Mouse (Mus musculus): ENCODE measurements around the gene Lmod2. TPM values are rescaled to one million over a fixed set of nuclear protein-coding genes. Genes with fewer than 3 reads are reported as not detected.

Lmod2 gene
- polyA plus RNA-seq, 3 experiments from 2014 or later, result not detected

GRCm38 (mm10) chr6:24602993-24603392 lies 5.4 kb downstream of the Lmod2 start:
- ATAC-seq, result no peak

- ATAC-seq, result no peak
Observed at GRCm38 (mm10) chr6:24604289-24604688, 6.7 kb downstream of the Lmod2 start.

DNA sequence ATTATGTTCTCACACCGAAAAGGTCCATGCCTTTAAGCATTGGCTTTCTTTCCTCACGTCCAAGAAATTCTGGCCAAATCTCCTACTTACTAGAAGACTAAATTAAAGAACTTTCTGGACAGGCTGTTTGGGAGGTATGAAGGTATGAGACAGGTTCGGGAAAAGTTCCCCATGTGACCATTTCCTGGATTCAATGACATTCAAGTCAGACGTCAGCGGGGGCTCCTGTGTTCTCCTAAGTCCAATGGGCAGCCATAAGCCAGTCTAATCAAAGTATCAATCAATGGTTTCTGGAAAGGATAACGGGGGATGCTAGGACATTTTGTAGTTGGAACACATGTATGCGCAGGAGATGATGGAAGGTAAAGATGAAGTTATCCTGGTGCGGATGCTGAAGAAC lies 8.1 kb downstream of the Lmod2 start:
- no peak for ATAC-seq

- ATAC-seq, result no peak
Observed at GRCm38 (mm10) chr6:24606512-24606911, 8.9 kb downstream of the Lmod2 start.

DNA sequence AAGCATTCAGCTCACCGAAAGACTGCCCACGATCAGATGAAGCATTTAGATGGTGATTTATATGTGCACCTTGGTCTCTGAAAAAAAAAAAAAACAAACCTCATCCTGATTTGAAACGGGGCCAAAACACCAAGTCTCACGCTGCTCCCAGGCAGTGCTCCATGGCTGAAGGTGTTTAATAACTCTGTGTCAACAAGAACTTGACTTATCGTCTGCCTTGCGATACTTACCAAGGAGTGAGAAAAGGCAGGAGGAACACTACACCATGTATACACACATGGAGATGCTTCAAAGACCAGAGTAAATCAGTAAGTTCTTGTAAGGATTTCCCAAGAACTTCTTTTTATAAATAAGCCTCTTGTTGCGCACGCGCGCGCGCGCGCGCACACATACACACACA lies 10.0 kb downstream of the Lmod2 start:
- no peak for ATAC-seq

GRCm38 (mm10) chr6:24608129-24608528 lies 10.6 kb downstream of the Lmod2 start:
- ATAC-seq, result no peak

- no peak for ATAC-seq
Observed at GRCm38 (mm10) chr6:24608682-24609081, 11.1 kb downstream of the Lmod2 start.

- no peak for ATAC-seq
Observed at GRCm38 (mm10) chr6:24609531-24609930, 12.0 kb downstream of the Lmod2 start.

DNA sequence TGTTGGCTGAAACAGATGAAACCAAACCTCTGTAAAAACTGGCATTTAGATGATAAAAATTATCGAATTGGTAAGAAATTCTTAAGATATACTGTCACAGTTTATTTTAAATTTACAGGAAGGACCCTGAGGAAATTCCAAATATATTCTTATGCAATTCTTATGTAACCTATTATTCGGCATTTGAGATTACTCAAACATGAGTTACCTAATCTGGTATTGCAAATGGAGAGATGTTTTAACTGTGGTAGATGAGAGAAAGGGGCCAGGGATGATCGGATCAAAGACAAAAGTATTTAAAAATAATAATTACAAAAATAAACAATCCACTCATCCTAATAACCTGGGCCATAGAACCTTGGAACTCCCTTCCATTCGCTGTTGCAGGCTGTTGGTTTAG lies 12.8 kb downstream of the Lmod2 start:
- ATAC-seq, result no peak

- ATAC-seq, result no peak
Observed at GRCm38 (mm10) chr6:24612074-24612755, 14.7 kb downstream of the Lmod2 start.

DNA sequence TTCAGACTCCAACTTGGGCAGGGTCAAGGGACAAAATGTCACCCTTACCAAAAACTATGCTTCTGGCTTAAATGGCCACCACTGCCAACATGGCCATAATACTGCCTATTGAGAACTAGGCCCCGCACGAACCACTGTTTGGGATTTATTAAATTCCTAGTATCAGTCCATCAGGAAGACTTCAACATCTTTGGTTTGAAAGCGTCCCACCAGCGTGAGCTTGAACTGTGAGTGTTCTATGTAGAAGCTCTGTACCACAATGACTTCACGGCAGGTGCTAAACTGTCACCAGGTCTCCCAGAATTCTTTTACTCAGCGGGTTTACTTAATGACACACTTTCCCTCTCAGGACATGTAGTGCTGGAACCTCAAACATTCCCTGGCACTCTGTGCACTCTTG lies 15.8 kb downstream of the Lmod2 start:
- no peak for ATAC-seq

DNA sequence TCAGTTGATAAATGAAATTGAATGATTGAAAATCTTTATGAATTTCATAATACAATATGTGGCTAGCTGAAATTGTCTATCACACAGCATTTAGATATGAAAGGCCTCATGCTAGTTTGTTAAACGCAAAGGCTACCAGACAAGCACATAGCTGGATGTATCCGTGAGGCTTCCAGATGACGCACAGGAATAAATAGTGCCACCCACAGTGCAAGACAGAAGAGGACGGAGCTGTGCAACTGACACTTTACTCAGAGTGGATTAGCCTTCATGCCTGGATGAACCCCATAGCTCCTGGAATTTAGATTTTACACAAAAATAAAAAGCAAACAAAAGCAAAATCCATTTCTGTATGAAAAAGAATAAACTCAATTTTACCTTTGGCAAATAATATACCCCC lies 16.4 kb downstream of the Lmod2 start:
- no peak for ATAC-seq

- ATAC-seq, result no peak
Observed at GRCm38 (mm10) chr6:24616746-24617145, 19.2 kb downstream of the Lmod2 start.

DNA sequence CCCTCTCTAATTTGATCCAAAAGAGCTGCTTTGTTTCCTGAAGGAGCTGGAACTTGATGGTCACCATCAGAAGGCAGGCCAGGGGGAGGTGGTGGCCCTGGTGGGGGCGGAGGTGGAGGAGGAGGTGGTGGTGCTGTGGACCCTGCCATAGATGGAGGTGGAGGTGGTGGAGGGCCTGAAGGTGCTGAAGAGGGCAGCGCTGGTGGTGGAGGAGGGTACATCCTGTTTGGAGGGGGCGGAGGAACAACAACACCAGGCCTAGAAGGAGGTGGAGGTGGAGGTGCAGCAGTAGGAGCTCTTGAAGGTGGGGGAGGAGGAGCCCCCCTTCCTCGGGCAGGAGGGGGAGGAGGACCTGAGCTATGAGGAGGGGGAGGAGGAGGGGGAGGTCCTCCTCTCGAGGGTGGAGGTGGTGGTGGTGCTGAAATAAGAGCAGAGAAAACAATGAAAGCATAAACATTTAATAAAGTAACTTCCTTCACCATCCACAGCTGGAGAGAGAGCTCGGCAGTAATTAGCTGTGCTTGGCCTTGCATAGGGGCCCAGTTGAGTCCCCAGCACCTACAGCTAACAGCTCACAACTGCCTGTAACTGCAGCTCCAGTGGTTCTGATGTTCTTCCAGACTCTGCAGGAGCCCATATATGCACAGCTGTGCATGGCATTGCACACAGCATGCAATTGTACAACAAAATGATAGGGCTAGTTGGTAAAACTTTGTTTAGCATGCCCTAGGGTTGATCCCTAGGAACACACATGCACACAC lies 21.9 kb downstream of the Lmod2 start:
- ATAC-seq, result no peak

GRCm38 (mm10) chr6:24620936-24621335 lies 23.4 kb downstream of the Lmod2 start:
- ATAC-seq, result no peak

DNA sequence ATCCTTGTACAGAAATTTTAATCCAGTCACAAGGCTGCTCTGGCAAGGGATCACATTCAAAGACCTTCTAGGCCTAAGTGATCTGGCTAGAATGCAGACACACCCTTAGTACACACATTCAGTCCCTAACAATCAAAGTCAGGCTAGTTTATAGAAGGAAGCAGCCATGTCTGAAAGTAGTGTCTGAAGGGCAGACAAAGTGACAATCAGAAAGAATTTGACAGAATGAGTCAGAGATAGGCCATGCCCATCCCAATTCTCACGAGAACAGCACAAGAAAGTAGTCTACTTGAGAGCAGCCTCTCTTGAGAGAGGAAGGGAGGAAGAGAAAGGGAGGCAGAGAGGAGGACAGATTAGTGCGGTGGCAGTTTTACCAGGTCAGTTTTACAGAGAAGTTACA lies 24.5 kb downstream of the Lmod2 start:
- ATAC-seq, result no peak

DNA sequence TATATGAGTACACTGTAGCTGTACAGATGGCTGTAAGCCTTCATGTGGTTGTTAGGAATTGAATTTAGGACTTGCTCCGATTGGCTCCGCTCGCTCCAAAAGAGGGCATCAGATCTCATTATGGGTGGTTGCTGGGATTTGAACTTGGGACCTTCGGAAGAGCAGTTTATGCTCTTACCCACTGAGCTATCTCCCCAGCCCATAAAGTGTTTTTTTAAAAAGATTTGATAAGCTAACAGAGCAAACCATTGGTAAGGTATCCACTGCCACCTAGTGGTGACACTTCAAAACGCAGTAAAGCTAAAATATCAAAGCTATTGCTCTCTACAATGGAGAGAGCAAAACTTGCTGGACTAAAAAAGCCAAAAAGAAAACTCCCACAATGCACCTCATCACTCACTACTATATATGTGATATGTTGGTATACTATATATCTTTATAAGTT lies 30.0 kb downstream of the Lmod2 start:
- ATAC-seq, result peak; percentile 89

- ATAC-seq, result no peak
Observed at GRCm38 (mm10) chr6:24628499-24628898, 30.9 kb downstream of the Lmod2 start.

DNA sequence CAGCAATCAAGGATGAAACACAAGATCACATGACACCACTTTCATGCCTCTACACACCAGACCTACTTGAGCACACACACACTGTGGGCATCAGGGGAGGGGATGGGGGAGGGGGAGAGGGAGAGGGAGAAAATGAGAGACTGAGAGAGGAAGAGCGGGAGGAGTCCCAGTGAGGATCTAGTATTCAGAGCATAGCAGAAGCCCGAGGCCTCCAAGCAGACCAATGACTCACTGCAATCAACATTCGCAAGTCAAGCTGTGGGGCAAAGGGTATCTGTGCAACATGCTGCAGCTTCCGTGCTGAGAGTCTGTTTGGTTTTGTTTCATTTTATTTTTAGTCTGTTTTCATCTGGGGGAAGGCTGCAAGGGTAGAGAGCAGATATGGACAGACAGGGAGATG lies 34.5 kb downstream of the Lmod2 start:
- no peak for ATAC-seq

DNA sequence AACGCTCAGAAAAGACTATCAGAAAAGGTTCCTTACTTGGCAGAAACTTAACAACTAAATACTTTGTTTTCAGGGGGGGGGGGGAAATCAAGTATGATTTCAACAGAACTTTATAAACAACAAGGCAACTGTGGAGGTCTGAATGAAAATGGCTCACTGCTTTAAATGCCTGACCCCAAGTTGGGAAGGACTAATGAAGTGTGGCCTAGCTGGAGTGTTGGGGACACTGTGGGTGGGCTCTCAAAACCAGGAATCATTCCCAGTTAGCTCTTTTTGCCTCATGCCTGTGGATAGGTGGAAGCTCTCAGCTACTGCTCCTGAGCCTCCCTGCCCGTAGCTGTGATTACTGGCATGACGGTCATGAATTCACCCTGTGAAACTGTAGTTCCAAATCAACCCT lies 36.5 kb downstream of the Lmod2 start:
- no peak for ATAC-seq

GRCm38 (mm10) chr6:24635814-24636213 lies 38.3 kb downstream of the Lmod2 start:
- no peak for ATAC-seq

- no peak for ATAC-seq
Observed at GRCm38 (mm10) chr6:24641286-24641685, 43.7 kb downstream of the Lmod2 start.

GRCm38 (mm10) chr6:24642161-24642560 lies 44.6 kb downstream of the Lmod2 start:
- no peak for ATAC-seq

DNA sequence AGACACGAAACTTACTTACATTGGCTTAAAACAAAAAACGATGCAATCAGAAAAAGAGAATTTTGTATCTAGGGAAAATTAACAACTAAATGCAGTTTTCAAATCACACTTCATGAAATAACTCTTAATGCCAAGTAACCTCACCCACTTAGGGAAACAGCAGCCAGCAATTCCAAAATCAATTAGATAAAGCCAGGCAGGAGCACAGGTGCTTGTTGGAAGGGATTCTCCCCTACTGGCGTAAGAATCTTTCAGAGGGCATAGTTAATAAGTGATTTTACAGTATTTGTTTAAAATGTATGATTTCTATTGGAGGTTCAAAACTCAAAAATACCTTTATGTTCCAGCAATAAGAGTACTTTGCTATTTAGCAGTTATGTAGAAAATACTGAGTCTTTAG lies 45.4 kb downstream of the Lmod2 start:
- no peak for ATAC-seq
